ENCODE assay signal across 12 mouse cellular contexts in the genomic region with DNA sequence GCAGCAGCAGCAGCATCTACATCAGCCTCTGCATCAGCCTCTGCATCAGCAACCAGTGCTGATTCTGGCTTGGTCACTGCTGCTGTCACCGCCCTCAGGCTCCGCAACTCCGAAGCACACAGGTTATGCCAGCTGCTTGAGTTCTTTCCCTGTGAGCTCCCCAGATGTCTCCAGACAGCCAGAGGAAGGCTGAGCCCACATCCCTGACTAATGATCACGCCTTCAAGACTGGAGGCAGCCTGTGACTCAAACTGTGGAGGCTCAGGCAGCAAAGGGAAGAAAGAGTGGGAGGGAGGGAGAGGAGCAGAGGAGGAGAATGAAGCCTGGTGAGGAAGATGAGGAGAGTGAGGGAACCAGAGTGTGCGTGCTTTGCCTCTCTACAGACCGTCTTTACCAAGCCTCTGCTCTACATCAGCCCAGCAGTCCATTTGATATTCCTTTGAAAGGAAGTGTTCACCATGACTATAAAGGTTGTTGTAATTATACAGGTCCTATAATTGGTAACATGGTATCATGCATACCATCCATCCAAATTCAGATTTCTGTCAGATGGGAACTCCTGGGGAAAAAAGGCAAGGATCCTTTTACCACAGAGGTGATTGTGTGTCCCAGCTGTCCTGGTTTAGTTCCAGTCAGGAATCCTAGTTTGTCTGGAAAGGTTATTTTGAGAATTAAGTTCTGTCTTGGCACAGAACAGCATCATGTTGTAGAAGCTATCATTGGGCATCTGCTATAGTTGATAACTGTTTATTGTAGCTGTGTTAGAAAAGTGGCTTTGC. TPM values are rescaled to one million over a fixed set of nuclear protein-coding genes. Genes with fewer than 3 reads are reported as not detected.
DNase-seq lines count a peak whose midpoint lies in the region.
"Had no signal": no experiment of that assay in that cellular context is flagged by ENCODE, and none has a peak within 500 bp of the region (broad histone marks: within the 10 kb centered on the region; RNA-seq: fewer than 3 reads in every experiment).

No protein-coding gene starts in this region.

- intact Hi-C loops in left cerebral cortex, postnatal 4 days (cut with DNase I): no loop called here
- intact Hi-C loops in left cerebral cortex, postnatal 25 days (cut with DNase I): no loop called here

- DNase-seq in left cerebral cortex, adult 11 months (ENCODE audit: low spot score): peak; percentile 65
- DNase-seq in left cerebral cortex, postnatal 4 days: no peak
- DNase-seq in 3T3-L1 (ENCODE audit: low read depth, low spot score): peak; percentile 60
- peak; percentile 95 for DNase-seq in brain, adult 2 months (ENCODE audit: low read depth, low spot score)
- DNase-seq in left cerebral cortex, postnatal 25 days (ENCODE audit: low spot score in 2 of 2): peak; percentile 58 to 91
- no peak for DNase-seq in spleen, postnatal 36 days (ENCODE audit: low spot score in 2 of 2)
- DNase-seq in Muller cell, postnatal 12 days (ENCODE audit: inconsistent ontology term): no peak
- DNase-seq: cerebellum, adult 9-10 months; gastrocnemius, adult 2 months; kidney, adult 8-10 months; kidney, postnatal 36 days; spleen, adult 18-20 months had no signal

RNA-seq across cellular contexts. Expression of gene Dnajc27, which starts 15.5 kb away (rescaled TPM):
- total RNA-seq in left cerebral cortex, postnatal 4 days (2021): 10 to 100 TPM; 35.3 to 35.9 TPM
- total RNA-seq in left cerebral cortex, postnatal 25 days (2021): 10 to 100 TPM; 95.2 to 96.9 TPM

RNA-seq across cellular contexts. Expression of gene Efr3b, which starts 28.2 kb away (rescaled TPM):
- total RNA-seq in left cerebral cortex, postnatal 4 days (2021): 100 to 1,000 TPM in 1 of 2 experiments, 10 to 100 TPM in 1; 100.0 to 102 TPM
- 100 to 1,000 TPM in 1 of 2 experiments, 10 to 100 TPM in 1; 97.7 to 102 TPM for total RNA-seq in left cerebral cortex, postnatal 25 days (2021)

Comparison
In these comparisons a context has a peak if more than half of its experiments do, and no peak if none do; other contexts are left out.
1. DNase-seq: peak in left cerebral cortex, adult 11 months (single experiment), 3T3-L1 (single experiment), brain, adult 2 months (single experiment) and left cerebral cortex, postnatal 25 days (2 of 2); none in left cerebral cortex, postnatal 4 days (single experiment), spleen, postnatal 36 days (0 of 2) and Muller cell, postnatal 12 days (single experiment).